Mouse (Mus musculus): ENCODE measurements around the gene Lztr1. TPM values are rescaled to one million over a fixed set of nuclear protein-coding genes. Genes with fewer than 3 reads are reported as not detected.

Gene Lztr1
- total RNA-seq (2021) (10 to 100 TPM; 24.3 to 28.5 TPM), polyA plus RNA-seq (2012; rRNA removed) (98.0 and 104 TPM in 2 replicates)
- long read RNA-seq, transcript Lztr1-201 (21 exons, 3,394 nt), result major isoform, 46 of 54 reads
- long read RNA-seq, partial matches to known transcripts, result 6 of 54 reads
- long read RNA-seq, other reads (novel, unspliced or antisense), result 2 of 54 reads

DNA sequence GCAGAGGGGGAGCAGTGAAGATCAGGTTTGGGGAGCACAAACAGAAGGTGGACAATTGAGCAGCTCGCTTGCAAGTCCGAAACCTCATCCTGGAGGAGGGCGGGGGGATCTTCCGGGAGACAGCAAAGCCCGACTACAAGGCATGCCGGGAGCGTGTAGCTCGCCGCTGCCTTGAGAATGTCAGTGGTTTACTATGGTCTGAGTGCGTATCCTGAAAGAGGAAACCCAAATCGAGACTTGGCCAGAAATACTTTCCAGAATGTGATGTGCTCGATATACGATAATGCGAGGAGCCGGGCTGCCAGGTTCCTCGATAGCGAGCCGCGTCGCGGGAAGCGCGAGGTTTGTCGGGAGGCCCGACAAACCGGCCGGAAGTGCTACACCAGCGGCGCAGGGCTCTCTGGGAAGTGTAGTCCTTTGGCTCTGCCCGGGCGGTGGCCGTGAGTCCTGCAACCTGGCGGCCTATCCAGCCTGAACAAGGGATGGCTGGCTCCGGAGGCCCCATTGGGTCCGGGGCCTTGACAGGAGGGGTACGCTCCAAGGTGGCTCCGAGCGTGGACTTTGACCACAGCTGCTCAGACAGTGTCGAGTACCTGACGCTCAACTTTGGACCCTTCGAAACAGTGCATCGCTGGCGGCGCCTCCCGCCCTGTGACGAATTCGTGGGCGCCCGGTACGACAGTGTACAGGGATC is at the start of gene Lztr1:
TSS of gene Lztr1 (plus strand) at position 143 of the 694 bp plus-strand sequence.
- Histone ChIP-seq H3K36me3 (ENCODE audit: control insufficient read depth, insufficient read depth, low read length) (no peaks in the 10 kb centered on the region), H3K4me3 (peak within 1 kb of the TSS; percentile 80)

DNA sequence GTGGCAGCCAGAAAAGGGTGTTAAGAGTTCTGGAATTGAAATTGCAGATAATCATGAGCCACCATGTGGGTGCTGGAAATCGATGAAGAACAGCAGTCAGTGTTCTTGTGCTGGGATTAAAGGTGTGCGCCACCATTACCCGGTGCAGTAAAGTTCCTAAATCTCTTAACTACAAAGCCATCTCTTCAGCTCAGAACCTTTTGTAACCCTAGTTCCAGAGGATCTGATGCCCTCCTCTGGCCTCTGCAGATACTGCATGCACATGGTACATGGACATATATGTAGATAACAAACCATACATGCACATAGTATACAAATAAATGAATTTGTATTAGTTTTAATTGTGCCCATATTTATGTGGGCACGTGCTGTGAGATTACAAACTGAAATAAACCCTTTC is 48.2 kb upstream of the Lztr1 start:
- H3K27ac ChIP-seq, result no peak overlapping the region
- H3K9ac ChIP-seq (ENCODE audit: low read depth, low read length), result no peak overlapping the region
- intact Hi-C loops (cut with DNase I), result no loop called here
- H3K79me2 ChIP-seq (replicated peaks; ENCODE audit: control insufficient read depth, insufficient read depth, low read length), result peaks cover 19% of the 10 kb centered on the region
- H3K36me3 ChIP-seq (ENCODE audit: control insufficient read depth, insufficient read depth, low read length), result peaks cover 28% of the 10 kb centered on the region
- H3K27me3 ChIP-seq (ENCODE audit: control insufficient read depth, insufficient read depth, low read length), result no peaks in the 10 kb centered on the region
- peak in 1 of 2 experiments; percentile 29 for DNase-seq
- WGBS, result 93% methylated on average over 4 of the region's 4 CpGs
- TF ChIP-seq EP300 (IDR thresholded peaks at IDR 0.05; ENCODE audit: insufficient read depth, low read depth, low read length), result no peak
- peak; percentile 64 for TF ChIP-seq CTCF (IDR thresholded peaks at IDR 0.05)
- H3K4me1 ChIP-seq (ENCODE audit: control insufficient read depth, insufficient read depth, low read length), result peaks cover 7% of the 10 kb centered on the region
- no peak overlapping the region for H3K4me3 ChIP-seq

More for the DNA sequence above, at the start of gene Lztr1:
- Histone ChIP-seq H3K9ac (ENCODE audit: low read depth, low read length) (peak within 1 kb of the TSS; percentile 76), H3K4me1 (ENCODE audit: control insufficient read depth, insufficient read depth, low read length) (peaks cover 3% of the 10 kb centered on the region), H3K27ac (peak within 1 kb of the TSS; percentile 95), H3K27me3 (ENCODE audit: control insufficient read depth, insufficient read depth, low read length) (no peaks in the 10 kb centered on the region), H3K79me2 (replicated peaks; ENCODE audit: control insufficient read depth, insufficient read depth, low read length) (no peaks in the 10 kb centered on the region)
- intact Hi-C loops (cut with DNase I), result loop anchor here (1.0 to 2.0 kb wide), 2 partner anchors 23 to 56 kb away; partner anchors contain the start of gene Thap7
- WGBS, result under 1% methylated on average over 50 of the region's 50 CpGs
- TF ChIP-seq CTCF (IDR thresholded peaks at IDR 0.05) (peak; percentile 44), POLR2A (IDR thresholded peaks at IDR 0.05; ENCODE audit: insufficient read depth, low read depth, low read length) (peak; percentile 87), EP300 (IDR thresholded peaks at IDR 0.05; ENCODE audit: insufficient read depth, low read depth, low read length) (no peak)
- DNase-seq, result peak; percentile 93

DNA sequence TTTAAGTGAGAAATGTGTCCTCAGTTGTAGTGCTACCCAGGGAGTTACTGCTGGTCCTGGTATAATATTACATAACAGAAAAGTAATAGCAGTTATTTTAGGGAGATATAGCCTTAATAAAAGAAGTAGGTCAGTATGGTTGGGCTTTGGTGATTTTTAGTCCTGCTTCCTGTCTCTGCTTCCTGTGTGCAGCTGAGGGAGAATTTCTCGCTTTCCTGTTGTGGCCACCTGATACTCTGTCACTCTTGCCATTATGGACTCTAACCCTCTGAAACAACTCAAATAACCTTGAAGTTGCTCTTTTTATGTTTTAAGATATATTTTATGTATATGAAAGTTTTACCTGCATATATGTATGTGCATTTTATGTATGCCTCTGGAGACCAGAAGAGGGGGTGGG is 46.9 kb upstream of the Lztr1 start:
- Histone ChIP-seq H3K27ac (no peak overlapping the region; the same call in 1 of the 2 replicates), H3K9ac (ENCODE audit: low read depth, low read length) (no peak overlapping the region), H3K79me2 (replicated peaks; ENCODE audit: control insufficient read depth, insufficient read depth, low read length) (peaks cover 16% of the 10 kb centered on the region), H3K4me1 (ENCODE audit: control insufficient read depth, insufficient read depth, low read length) (peaks cover 5% of the 10 kb centered on the region), H3K36me3 (ENCODE audit: control insufficient read depth, insufficient read depth, low read length) (peaks cover 22% of the 10 kb centered on the region), H3K4me3 (no peak overlapping the region), H3K27me3 (ENCODE audit: control insufficient read depth, insufficient read depth, low read length) (no peaks in the 10 kb centered on the region)
- 42% methylated on average over 1 of the region's 1 CpGs for WGBS
- TF ChIP-seq CTCF (IDR thresholded peaks at IDR 0.05) (no peak), POLR2A (IDR thresholded peaks at IDR 0.05; ENCODE audit: insufficient read depth, low read depth, low read length) (no peak), EP300 (IDR thresholded peaks at IDR 0.05; ENCODE audit: insufficient read depth, low read depth, low read length) (no peak)
- intact Hi-C loops (cut with DNase I), result no loop called here
- no peak for DNase-seq

DNA sequence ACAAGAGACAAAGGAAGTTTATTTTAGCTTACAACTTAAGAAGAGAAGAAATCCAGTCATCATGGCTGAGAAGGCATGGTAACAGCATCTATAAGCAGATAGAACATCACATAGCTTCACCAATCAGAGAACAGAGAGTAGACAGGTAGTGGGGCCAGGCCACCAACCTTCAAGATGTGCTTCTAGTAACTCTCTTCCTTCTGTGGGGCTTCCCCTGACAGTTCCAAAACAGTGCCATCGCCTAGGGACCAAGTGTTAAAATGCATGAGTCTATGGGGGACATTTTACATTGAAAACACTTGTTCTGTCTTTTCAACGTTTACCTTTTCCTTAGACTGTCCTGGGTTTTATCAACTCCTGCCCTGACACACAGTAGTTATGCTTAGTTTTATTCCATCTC is 45.3 kb upstream of the Lztr1 start:
- Histone ChIP-seq H3K79me2 (replicated peaks; ENCODE audit: control insufficient read depth, insufficient read depth, low read length) (peaks cover 14% of the 10 kb centered on the region; the same call in 1 of the 2 replicates), H3K4me1 (ENCODE audit: control insufficient read depth, insufficient read depth, low read length) (peaks cover 5% of the 10 kb centered on the region), H3K4me3 (no peak overlapping the region), H3K36me3 (ENCODE audit: control insufficient read depth, insufficient read depth, low read length) (peaks cover 17% of the 10 kb centered on the region), H3K9ac (ENCODE audit: low read depth, low read length) (no peak overlapping the region), H3K27me3 (ENCODE audit: control insufficient read depth, insufficient read depth, low read length) (no peaks in the 10 kb centered on the region), H3K27ac (no peak overlapping the region)
- DNase-seq, result no peak
- TF ChIP-seq EP300 (IDR thresholded peaks at IDR 0.05; ENCODE audit: insufficient read depth, low read depth, low read length) (no peak), CTCF (IDR thresholded peaks at IDR 0.05) (no peak)
- whole genome bisulfite sequencing, result 78% methylated on average over 2 of the region's 2 CpGs
- intact Hi-C loops (cut with DNase I), result no loop called here

DNA sequence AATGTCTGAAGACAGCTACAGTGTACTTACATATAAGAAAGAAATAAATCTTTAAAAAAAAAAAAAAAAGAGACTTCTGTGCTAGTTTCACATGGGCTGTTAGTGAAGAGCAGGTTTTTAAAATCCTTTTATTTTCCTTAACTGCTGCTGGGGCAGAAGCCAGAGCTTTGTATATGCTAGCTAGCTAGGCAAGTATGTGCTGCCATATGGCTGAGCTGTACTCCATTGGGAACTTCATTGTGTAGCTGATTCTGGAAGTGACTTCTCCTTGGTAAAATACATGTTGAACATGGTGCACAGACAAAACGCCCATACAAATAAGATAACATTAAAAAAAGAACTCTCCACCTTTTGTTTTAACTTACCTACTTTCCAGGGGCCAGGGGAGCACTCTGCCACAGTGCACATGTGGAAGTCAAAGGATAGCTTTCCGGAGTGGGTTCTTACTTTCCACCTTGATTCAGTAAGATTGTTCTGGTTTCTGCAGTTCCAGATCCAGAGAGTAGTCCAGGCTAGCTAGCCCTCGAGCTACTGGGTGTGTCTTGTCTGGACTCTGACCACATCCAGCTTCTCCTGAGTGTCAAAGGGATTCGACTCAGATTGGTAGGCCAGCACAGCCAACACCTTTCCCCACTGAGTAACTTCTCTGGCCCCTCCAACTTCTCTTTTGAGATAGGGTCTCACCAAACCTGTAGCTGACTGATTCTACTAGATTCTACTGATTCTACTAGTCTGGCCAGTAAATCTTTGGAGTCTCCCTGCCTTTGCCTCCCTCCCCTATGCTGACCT is 41.4 kb upstream of the Lztr1 start:
- peaks cover 7% of the 10 kb centered on the region for H3K36me3 ChIP-seq (ENCODE audit: control insufficient read depth, insufficient read depth, low read length)
- H3K4me3 ChIP-seq, result no peak overlapping the region
- no peaks in the 10 kb centered on the region for H3K27me3 ChIP-seq (ENCODE audit: control insufficient read depth, insufficient read depth, low read length)
- WGBS, result 71% methylated on average over 4 of the region's 4 CpGs
- DNase-seq, result no peak
- H3K27ac ChIP-seq, result no peak overlapping the region
- H3K4me1 ChIP-seq (ENCODE audit: control insufficient read depth, insufficient read depth, low read length), result no peaks in the 10 kb centered on the region; the same call in none of the 2 replicates
- intact Hi-C loops (cut with DNase I), result no loop called here
- H3K9ac ChIP-seq (ENCODE audit: low read depth, low read length), result no peak overlapping the region
- H3K79me2 ChIP-seq (replicated peaks; ENCODE audit: control insufficient read depth, insufficient read depth, low read length), result peaks cover 7% of the 10 kb centered on the region; the same call in 1 of the 2 replicates
- TF ChIP-seq CTCF (IDR thresholded peaks at IDR 0.05) (no peak), POLR2A (IDR thresholded peaks at IDR 0.05; ENCODE audit: insufficient read depth, low read depth, low read length) (no peak), EP300 (IDR thresholded peaks at IDR 0.05; ENCODE audit: insufficient read depth, low read depth, low read length) (no peak)
